Mouse (Mus musculus) midbrain, embryonic 13.5 days (tissue): ENCODE data around the gene Arhgap45. TPM values are rescaled to one million over a fixed set of nuclear protein-coding genes. Genes with fewer than 3 reads are reported as not detected.

Source experiments
- ATAC-seq: fragments of 200-750 bp; cut with Nextera tagmentation; 2 replicates; pipeline ENCODE4 v1.8.0; 2017; ENCODE audit warnings: mild to moderate bottlenecking, moderate TSS enrichment, moderate library complexity
- H3K27ac ChIP-seq: fragments of 300-500 bp; sonication (generic); 2 replicates; pipeline ENCODE4 v1.5.1; 2015; ENCODE audit warnings: inconsistent platforms, mild to moderate bottlenecking, moderate library complexity
- H3K27me3 ChIP-seq: fragments of 300-500 bp; sonication (generic); 2 replicates; pipeline ENCODE4 v1.6.1; 2015; ENCODE audit warnings: mild to moderate bottlenecking, inconsistent platforms
- H3K36me3 ChIP-seq: fragments of 300-500 bp; sonication (generic); 2 replicates; pipeline ENCODE4 v1.6.1; 2015; ENCODE audit warnings: mild to moderate bottlenecking, inconsistent platforms
- H3K4me1 ChIP-seq: fragments of 300-500 bp; sonication (generic); replicated peaks from 2 replicates; pipeline ENCODE4 v1.6.1; 2015; ENCODE audit warnings: inconsistent platforms
- H3K4me2 ChIP-seq: fragments of 300-500 bp; sonication (generic); replicated peaks from 2 replicates; pipeline ENCODE4 v1.6.1; 2015; ENCODE audit warnings: moderate library complexity, mild to moderate bottlenecking, inconsistent platforms
- H3K4me3 ChIP-seq: fragments of 300-500 bp; sonication (generic); replicated peaks from 2 replicates; pipeline ENCODE4 v1.5.1; 2015; ENCODE audit warnings: mild to moderate bottlenecking, inconsistent platforms
- H3K9ac ChIP-seq: fragments of 300-500 bp; sonication (generic); replicated peaks from 2 replicates; pipeline ENCODE4 v1.6.1; 2015; ENCODE audit warnings: mild to moderate bottlenecking, inconsistent platforms
- H3K9me3 ChIP-seq: fragments of 300-500 bp; sonication (generic); 2 replicates; pipeline ENCODE4 v1.6.1; 2016; ENCODE audit warnings: mild to moderate bottlenecking, inconsistent platforms
- WGBS: fragments of 180-500 bp; shearing (Covaris S2); methylation state at CpG from one replicate; pipeline ENCODE4 v1.1.7; 2015; 5-methylcytosine and 5-hydroxymethylcytosine counted together
- polyA plus RNA-seq: library from polyadenylated mRNA; unstranded; fragments of >200 nt; fragmentation: Nextera tagmentation; extraction: Ambion mirVana; gene quantifications from 2 replicates; pipeline ENCODE4 v1.2.1, GENCODE M21; 2015

Gene Arhgap45
- polyA plus RNA-seq, 1 experiment from 2014 or later, result 1.5 TPM

- H3K27ac ChIP-seq, result no peak overlapping the region
- no peak overlapping the region for H3K4me3 ChIP-seq
- H3K4me2 ChIP-seq, result no peak overlapping the region
- 96% methylated on average over 21 of the region's 21 CpGs for WGBS
- H3K9ac ChIP-seq, result no peak overlapping the region
- peaks cover 3% of the 10 kb centered on the region for H3K27me3 ChIP-seq
- peaks cover 22% of the 10 kb centered on the region for H3K4me1 ChIP-seq
- ATAC-seq, result no peak
- H3K9me3 ChIP-seq, result no peaks in the 10 kb centered on the region
- H3K36me3 ChIP-seq, result peaks cover 61% of the 10 kb centered on the region
These were observed 38.4 kb upstream of the Arhgap45 start for GRCm38 (mm10) chr10:79978061-79978460.

DNA sequence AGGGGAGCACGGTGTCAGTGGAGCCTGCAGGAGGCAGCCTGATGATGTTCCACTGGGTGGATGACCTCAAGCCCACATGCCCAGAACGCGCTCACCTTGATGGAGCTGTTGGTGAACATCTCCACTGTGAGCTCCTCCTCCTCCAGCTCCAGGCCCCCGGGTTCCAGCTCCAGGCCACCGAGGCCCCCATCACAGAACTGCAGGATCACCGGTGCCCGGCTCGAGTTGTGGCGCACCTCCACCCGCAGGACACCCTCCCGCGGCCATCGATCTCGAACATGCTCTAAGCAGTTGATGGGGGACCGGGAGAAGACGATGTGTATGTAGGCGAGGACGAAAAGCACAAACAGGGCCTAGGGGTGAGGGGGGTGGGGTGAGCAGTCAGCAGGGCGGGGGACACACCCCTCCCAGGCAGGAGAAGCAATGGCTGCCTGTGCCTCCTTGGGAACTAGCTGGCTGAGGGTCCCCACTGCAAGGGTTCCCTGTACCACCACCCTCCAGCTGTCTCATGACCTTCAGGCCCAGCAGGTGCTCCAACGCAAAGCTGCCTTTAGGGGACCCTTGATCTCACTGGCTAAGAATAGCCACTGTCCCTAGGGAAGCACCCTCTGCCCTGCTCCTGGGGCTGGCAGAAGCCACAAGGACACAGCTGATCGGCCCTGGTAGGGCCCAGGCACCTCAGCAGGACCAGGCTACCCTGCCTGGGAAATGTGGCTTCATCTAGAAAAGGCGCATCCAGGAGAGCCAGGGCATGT, 36.9 kb upstream of the Arhgap45 start:
- no peak overlapping the region; the same call in 1 of the 2 replicates for H3K27ac ChIP-seq
- H3K27me3 ChIP-seq, result no peaks in the 10 kb centered on the region
- H3K36me3 ChIP-seq, result peaks cover 52% of the 10 kb centered on the region
- H3K4me2 ChIP-seq, result no peak overlapping the region
- WGBS, result 95% methylated on average over 22 of the region's 22 CpGs
- H3K4me1 ChIP-seq, result peaks cover 28% of the 10 kb centered on the region
- no peaks in the 10 kb centered on the region for H3K9me3 ChIP-seq
- no peak overlapping the region for H3K4me3 ChIP-seq
- no peak for ATAC-seq
- no peak overlapping the region; the same call in 1 of the 2 replicates for H3K9ac ChIP-seq

DNA sequence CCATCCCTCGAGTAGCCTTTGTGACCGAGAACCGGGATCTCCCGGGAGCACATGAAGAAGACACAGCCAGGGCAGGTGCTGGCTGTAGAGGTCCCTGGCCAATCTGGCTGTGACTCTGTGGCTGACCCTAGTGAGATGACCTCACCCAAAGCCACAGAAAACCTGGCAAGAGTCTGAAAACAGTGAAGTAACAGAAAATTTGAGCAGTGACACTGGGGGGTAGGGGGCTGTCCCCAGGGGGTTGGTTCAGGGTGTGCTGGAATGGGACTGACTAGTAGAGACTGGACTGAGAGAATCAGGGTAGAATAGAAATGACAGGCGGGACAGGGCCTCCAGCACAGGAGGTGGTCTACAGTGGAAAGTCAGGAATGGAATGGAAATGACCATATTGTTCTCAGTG, 33.2 kb upstream of the Arhgap45 start:
- Histone ChIP-seq H3K27ac (peak overlapping the region; percentile 96; the same call in 1 of the 2 replicates), H3K4me1 (peaks cover 43% of the 10 kb centered on the region)
- 80% methylated on average over 5 of the region's 5 CpGs for WGBS

DNA sequence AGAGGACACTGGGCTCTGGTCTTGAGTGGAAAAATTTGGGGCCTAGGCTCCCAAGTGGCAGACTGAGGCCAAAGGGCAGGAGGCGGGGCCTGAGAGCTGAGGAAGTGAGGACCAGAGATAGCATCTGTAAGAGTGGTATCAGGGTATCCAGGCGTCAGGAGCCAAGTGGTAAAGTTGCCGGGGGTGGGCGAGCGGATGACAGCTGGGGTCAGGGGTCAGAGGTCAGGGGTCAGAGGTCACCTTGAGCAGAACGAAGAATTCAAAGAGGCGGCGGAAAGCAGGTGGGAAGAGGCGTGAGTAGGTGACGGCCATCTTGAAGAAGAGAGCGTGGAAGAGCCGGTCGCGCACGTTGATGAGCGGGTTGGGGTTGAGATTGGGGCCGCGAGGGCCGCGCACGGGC, 32.8 kb upstream of the Arhgap45 start:
- ATAC-seq, result peak; percentile 6; the same call in 1 of the 2 replicates
- under 1% methylated on average over 21 of the region's 21 CpGs for whole genome bisulfite sequencing
- H3K27me3 ChIP-seq, result peaks cover 22% of the 10 kb centered on the region
- H3K9ac ChIP-seq, result peak overlapping the region; percentile 85
- H3K36me3 ChIP-seq, result peaks cover 14% of the 10 kb centered on the region
- H3K4me3 ChIP-seq, result peak overlapping the region; percentile 80
- peak overlapping the region; percentile 96 for H3K4me2 ChIP-seq
- H3K9me3 ChIP-seq, result no peaks in the 10 kb centered on the region
- peaks cover 48% of the 10 kb centered on the region for H3K4me1 ChIP-seq
- peak overlapping the region; percentile 96 for H3K27ac ChIP-seq

More for the DNA sequence above, 33.2 kb upstream of the Arhgap45 start:
- H3K27me3 ChIP-seq, result peaks cover 17% of the 10 kb centered on the region
- H3K4me3 ChIP-seq, result peak overlapping the region; percentile 80
- peak overlapping the region; percentile 85 for H3K9ac ChIP-seq
- no peaks in the 10 kb centered on the region for H3K9me3 ChIP-seq
- no peak for ATAC-seq
- peaks cover 19% of the 10 kb centered on the region for H3K36me3 ChIP-seq
- H3K4me2 ChIP-seq, result peak overlapping the region; percentile 96

DNA sequence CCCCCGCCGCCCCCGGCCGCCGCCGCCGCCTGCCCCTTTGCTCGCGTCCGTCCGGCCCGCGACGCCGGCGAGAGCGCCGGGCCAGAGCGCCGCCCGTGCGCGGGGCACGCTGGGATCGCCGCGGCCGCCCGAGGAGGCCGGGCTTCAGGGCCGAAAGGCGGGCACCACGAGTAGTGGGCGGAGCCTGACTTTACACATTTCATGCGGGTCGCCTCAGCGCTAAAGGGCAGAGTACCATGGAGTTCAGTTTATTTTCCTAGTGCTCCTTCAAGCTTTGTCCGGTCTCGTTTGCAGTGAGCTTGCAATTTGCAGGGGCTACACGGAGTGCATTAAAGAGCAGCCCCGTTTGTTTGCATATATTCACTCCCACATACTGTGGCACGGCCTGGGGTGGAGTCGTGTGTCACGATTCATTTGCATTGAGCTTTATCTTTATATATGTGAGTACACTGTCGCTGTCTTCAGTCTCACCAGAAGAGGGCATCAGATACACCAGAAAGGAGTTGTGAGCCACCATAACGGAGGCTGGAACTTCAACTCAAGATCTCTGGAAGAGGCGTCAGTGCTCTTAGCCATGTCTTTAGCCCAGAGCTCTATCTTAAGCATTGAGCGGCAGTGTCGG, 32.1 kb upstream of the Arhgap45 start, which contains the start of gene Tmem259:
Gene Tmem259, minus strand, starts transcription at position 136 of the 622 bp plus-strand sequence.
- H3K4me1 ChIP-seq, result peaks cover 49% of the 10 kb centered on the region

DNA sequence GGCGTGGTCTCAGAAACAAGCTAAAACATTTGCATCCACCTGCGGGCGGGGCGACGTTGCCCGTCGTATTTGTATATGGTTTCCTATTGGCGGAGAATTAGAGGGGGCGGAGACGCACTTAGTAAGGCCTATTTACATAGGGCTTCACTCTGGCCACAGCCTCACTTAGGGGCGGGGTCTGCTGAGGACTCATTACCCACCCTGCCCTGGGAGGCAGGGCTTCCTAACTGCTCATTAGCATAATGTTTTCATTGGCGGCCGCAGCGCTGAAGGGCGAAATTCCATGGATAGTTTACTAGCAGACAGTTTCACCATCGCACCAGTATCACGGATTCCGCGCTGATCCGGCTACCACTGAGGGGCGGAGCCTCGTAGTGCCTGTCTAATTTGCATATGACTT, 31.6 kb upstream of the Arhgap45 start:
- Histone ChIP-seq H3K9ac (peak overlapping the region; percentile 85), H3K4me3 (peak overlapping the region; percentile 80), H3K27me3 (peaks cover 34% of the 10 kb centered on the region), H3K27ac (peak overlapping the region; percentile 96), H3K36me3 (0 out of 2 replicates have a peak, but pooled peaks cover 4% of the 10 kb centered on the region), H3K4me2 (peak overlapping the region; percentile 96), H3K9me3 (no peaks in the 10 kb centered on the region), H3K4me1 (peaks cover 49% of the 10 kb centered on the region)
- WGBS, result under 1% methylated on average over 22 of the region's 22 CpGs
- peak; percentile 91 for ATAC-seq

More for the DNA sequence above, 32.1 kb upstream of the Arhgap45 start, which contains the start of gene Tmem259:
- Histone ChIP-seq H3K4me2 (peak within 1 kb of the TSS; percentile 96), H3K36me3 (peaks cover 8% of the 10 kb centered on the region), H3K27me3 (peaks cover 28% of the 10 kb centered on the region), H3K9ac (peak within 1 kb of the TSS; percentile 85), H3K4me3 (peak within 1 kb of the TSS; percentile 80), H3K27ac (peak within 1 kb of the TSS; percentile 96), H3K9me3 (no peaks in the 10 kb centered on the region)
- WGBS, result under 1% methylated on average over 42 of the region's 49 CpGs
- peak; percentile 84 for ATAC-seq

DNA sequence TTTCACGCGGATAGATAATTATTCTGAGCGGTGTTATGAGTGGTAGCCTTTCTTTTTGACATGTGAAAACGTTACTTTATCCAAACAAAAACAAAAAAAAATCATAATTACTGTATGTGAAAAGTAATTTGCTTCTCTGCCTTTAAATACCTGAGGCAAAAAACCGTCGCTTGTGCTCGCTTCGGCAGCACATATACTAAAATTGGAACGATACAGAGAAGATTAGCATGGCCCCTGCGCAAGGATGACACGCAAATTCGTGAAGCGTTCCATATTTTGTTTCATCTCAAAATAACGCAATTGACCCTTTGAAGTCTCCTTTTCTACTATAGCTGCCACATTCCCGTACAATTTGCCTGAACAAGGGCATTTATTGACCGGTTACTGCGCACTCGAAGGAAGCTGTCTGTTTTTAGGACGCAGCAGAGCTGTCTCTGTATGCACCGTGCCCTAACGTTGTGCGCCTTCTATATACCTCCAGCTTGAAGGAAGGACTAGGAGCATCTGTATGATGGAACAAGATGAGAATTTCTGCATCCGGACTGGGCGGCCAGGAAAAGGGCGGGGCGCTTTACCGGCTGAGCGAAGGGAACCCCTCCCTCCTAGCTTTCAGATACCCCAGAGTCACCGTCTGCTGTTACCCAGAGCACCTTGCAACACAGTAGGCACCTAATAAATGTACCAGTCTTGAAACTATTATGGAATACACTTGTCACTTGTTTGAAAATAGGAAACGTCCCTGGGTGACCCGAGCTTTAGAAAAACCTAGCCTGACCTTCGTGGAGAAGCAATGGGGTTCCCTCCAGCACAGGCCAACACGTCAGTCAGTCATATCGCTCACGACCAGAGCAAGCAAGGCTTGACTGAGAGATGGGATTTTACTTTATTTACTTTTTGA, 30.9 kb upstream of the Arhgap45 start:
- 3% methylated on average over 35 of the region's 35 CpGs for WGBS
- H3K27me3 ChIP-seq, result peaks cover 39% of the 10 kb centered on the region
- H3K27ac ChIP-seq, result peak overlapping the region; percentile 96
- peak overlapping the region; percentile 69 for H3K9ac ChIP-seq
- H3K4me3 ChIP-seq, result peak overlapping the region; percentile 80
- no peaks in the 10 kb centered on the region for H3K9me3 ChIP-seq
- 0 out of 2 replicates have a peak, but pooled peaks cover 4% of the 10 kb centered on the region for H3K36me3 ChIP-seq
- H3K4me2 ChIP-seq, result peak overlapping the region; percentile 96
- peaks cover 49% of the 10 kb centered on the region for H3K4me1 ChIP-seq
- peak; percentile 7; the same call in 1 of the 2 replicates for ATAC-seq

DNA sequence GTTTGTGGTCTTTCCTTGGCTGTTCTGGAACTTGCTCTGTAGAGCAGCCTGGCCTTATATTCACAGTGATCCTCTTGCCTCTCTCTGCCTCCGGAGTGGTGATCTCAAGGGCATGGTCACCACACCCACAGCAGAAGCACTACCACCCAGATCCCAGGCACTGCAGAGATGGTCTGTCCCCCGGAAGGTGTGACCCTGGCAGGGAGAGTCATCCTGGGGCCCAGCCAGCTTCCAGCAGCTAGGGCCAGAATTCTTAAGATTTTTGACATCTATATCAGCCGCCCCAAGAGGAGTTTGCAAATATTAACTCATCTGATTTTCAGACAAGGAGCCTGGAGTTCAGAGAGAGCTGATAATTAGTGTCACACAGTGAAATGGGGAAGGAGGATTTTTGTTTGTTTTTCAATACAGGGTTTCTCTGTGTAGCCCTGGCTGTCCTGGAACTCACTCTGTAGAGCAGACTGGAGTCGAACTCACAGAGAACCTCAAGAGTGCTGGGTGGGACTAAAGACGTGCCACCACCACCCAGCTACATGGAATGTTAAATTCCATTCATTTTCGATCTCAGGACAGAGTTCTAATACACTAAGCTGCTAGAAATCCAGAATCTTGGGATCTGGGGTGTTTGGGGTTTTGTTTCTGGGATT, 30.1 kb upstream of the Arhgap45 start:
- no peaks in the 10 kb centered on the region for H3K9me3 ChIP-seq
- peaks cover 1% of the 10 kb centered on the region; the same call in 1 of the 2 replicates for H3K36me3 ChIP-seq
- H3K4me1 ChIP-seq, result peaks cover 42% of the 10 kb centered on the region
- peak overlapping the region; percentile 96 for H3K27ac ChIP-seq
- H3K4me2 ChIP-seq, result peak overlapping the region; percentile 96
- H3K4me3 ChIP-seq, result peak overlapping the region; percentile 80
- peaks cover 47% of the 10 kb centered on the region for H3K27me3 ChIP-seq
- no peak for ATAC-seq
- H3K9ac ChIP-seq, result peak overlapping the region; percentile 69
- WGBS, result 46% methylated on average over 6 of the region's 6 CpGs

DNA sequence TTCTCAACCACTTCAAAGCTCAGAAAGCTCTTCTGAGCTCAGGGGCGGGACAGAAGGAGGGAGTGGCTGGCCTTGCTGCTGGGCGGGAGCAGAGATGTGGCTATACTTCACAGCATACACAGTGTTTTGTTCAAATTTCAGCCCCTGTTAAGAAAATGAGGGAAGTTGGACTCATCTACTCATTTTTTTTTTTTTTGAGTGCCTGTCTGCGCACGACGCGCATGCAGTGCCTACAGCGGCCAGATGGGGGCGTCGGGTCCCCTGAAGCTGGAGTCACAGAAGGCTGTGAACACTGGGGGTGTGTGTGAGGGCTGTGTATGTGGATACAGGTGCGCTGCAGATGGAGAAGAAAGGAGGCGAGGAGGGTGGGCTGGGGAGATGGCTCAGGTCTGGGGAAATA, 29.5 kb upstream of the Arhgap45 start:
- Histone ChIP-seq H3K27ac (no peak overlapping the region), H3K4me2 (peak overlapping the region; percentile 96), H3K27me3 (peaks cover 47% of the 10 kb centered on the region), H3K4me3 (peak overlapping the region; percentile 80; the same call in 1 of the 2 replicates), H3K4me1 (peaks cover 36% of the 10 kb centered on the region), H3K36me3 (no peaks in the 10 kb centered on the region; the same call in 1 of the 2 replicates), H3K9ac (no peak overlapping the region), H3K9me3 (no peaks in the 10 kb centered on the region)
- WGBS, result 2% methylated on average over 11 of the region's 11 CpGs
- ATAC-seq, result no peak

GRCm38 (mm10) chr10:79987771-79988505, 28.5 kb upstream of the Arhgap45 start:
- no peak for ATAC-seq
- Histone ChIP-seq H3K27ac (no peak overlapping the region), H3K9me3 (no peaks in the 10 kb centered on the region), H3K4me3 (peak overlapping the region; percentile 41), H3K27me3 (peaks cover 47% of the 10 kb centered on the region), H3K9ac (peak overlapping the region; percentile 55), H3K4me1 (peaks cover 28% of the 10 kb centered on the region), H3K4me2 (peak overlapping the region; percentile 56), H3K36me3 (no peaks in the 10 kb centered on the region; the same call in 1 of the 2 replicates)
- 12% methylated on average over 27 of the region's 27 CpGs for WGBS
